Mouse (Mus musculus): Measurements from ENCODE around the gene Unc93a2. TPM values are rescaled to one million over a fixed set of nuclear protein-coding genes. Genes with fewer than 3 reads are reported as not detected.
"Not testable (repeated sequence)": the region's sequence is repeated elsewhere in the genome, so short reads cannot be mapped to it uniquely, and the experiment has no call there.

The Unc93a2 gene
- polyA plus RNA-seq, 1 experiment from 2014 or later, result 0.13 TPM

- H3K9me3 ChIP-seq (ENCODE audit: control insufficient read depth, low read length); ATAC-seq; H3K4me3 ChIP-seq (ENCODE audit: low read length); H3K36me3 ChIP-seq (ENCODE audit: control insufficient read depth, insufficient read depth, low read length); H3K9ac ChIP-seq (ENCODE audit: low read depth, low read length); H3K4me2 ChIP-seq (ENCODE audit: low read depth, low read length); H3K4me1 ChIP-seq (ENCODE audit: control insufficient read depth, insufficient read depth, low read length); H3K27ac ChIP-seq (ENCODE audit: low read length); H3K27me3 ChIP-seq (replicated peaks; ENCODE audit: control insufficient read depth, insufficient read depth, low read length): not testable (repeated sequence)
- no CpG with 5 or more reads among the region's 2 CpGs for WGBS
Observed at GRCm38 (mm10) chr17:7396288-7396687, 11.0 kb upstream of the Unc93a2 start.

GRCm38 (mm10) chr17:7395671-7396070, 10.4 kb upstream of the Unc93a2 start:
- H3K27ac ChIP-seq (ENCODE audit: low read length); H3K36me3 ChIP-seq (ENCODE audit: control insufficient read depth, insufficient read depth, low read length); H3K4me2 ChIP-seq (ENCODE audit: low read depth, low read length); H3K9me3 ChIP-seq (ENCODE audit: control insufficient read depth, low read length); ATAC-seq; H3K4me1 ChIP-seq (ENCODE audit: control insufficient read depth, insufficient read depth, low read length); H3K27me3 ChIP-seq (replicated peaks; ENCODE audit: control insufficient read depth, insufficient read depth, low read length); H3K9ac ChIP-seq (ENCODE audit: low read depth, low read length); H3K4me3 ChIP-seq (ENCODE audit: low read length): not testable (repeated sequence)
- WGBS, result 85% methylated on average over 6 of the region's 8 CpGs

- not testable (repeated sequence) for ATAC-seq; H3K27ac ChIP-seq (ENCODE audit: low read length); H3K9ac ChIP-seq (ENCODE audit: low read depth, low read length); H3K9me3 ChIP-seq (ENCODE audit: control insufficient read depth, low read length); H3K27me3 ChIP-seq (replicated peaks; ENCODE audit: control insufficient read depth, insufficient read depth, low read length); H3K4me1 ChIP-seq (ENCODE audit: control insufficient read depth, insufficient read depth, low read length); H3K4me2 ChIP-seq (ENCODE audit: low read depth, low read length); H3K36me3 ChIP-seq (ENCODE audit: control insufficient read depth, insufficient read depth, low read length); H3K4me3 ChIP-seq (ENCODE audit: low read length)
- WGBS, result 84% methylated on average over 7 of the region's 7 CpGs
Observed at GRCm38 (mm10) chr17:7395116-7395515, 9.9 kb upstream of the Unc93a2 start.

GRCm38 (mm10) chr17:7389898-7390297, 4.6 kb upstream of the Unc93a2 start:
- H3K27ac ChIP-seq (ENCODE audit: low read length); H3K4me2 ChIP-seq (ENCODE audit: low read depth, low read length); H3K4me1 ChIP-seq (ENCODE audit: control insufficient read depth, insufficient read depth, low read length); H3K4me3 ChIP-seq (ENCODE audit: low read length); ATAC-seq; H3K9ac ChIP-seq (ENCODE audit: low read depth, low read length); H3K36me3 ChIP-seq (ENCODE audit: control insufficient read depth, insufficient read depth, low read length); H3K27me3 ChIP-seq (replicated peaks; ENCODE audit: control insufficient read depth, insufficient read depth, low read length); H3K9me3 ChIP-seq (ENCODE audit: control insufficient read depth, low read length): not testable (repeated sequence)
- 67% methylated on average over 7 of the region's 7 CpGs for WGBS

- not testable (repeated sequence) for H3K9me3 ChIP-seq (ENCODE audit: control insufficient read depth, low read length); H3K27me3 ChIP-seq (replicated peaks; ENCODE audit: control insufficient read depth, insufficient read depth, low read length); H3K4me3 ChIP-seq (ENCODE audit: low read length); H3K9ac ChIP-seq (ENCODE audit: low read depth, low read length); H3K27ac ChIP-seq (ENCODE audit: low read length); H3K4me1 ChIP-seq (ENCODE audit: control insufficient read depth, insufficient read depth, low read length); H3K36me3 ChIP-seq (ENCODE audit: control insufficient read depth, insufficient read depth, low read length); H3K4me2 ChIP-seq (ENCODE audit: low read depth, low read length); ATAC-seq
- WGBS, result 71% methylated on average over 6 of the region's 8 CpGs
Observed at GRCm38 (mm10) chr17:7388958-7389356, 3.7 kb upstream of the Unc93a2 start.

- not testable (repeated sequence) for H3K4me1 ChIP-seq (ENCODE audit: control insufficient read depth, insufficient read depth, low read length); H3K27me3 ChIP-seq (replicated peaks; ENCODE audit: control insufficient read depth, insufficient read depth, low read length); H3K27ac ChIP-seq (ENCODE audit: low read length); H3K4me3 ChIP-seq (ENCODE audit: low read length); ATAC-seq; H3K9me3 ChIP-seq (ENCODE audit: control insufficient read depth, low read length); H3K9ac ChIP-seq (ENCODE audit: low read depth, low read length); H3K4me2 ChIP-seq (ENCODE audit: low read depth, low read length); H3K36me3 ChIP-seq (ENCODE audit: control insufficient read depth, insufficient read depth, low read length)
- no CpG with 5 or more reads among the region's 2 CpGs for WGBS
Observed at GRCm38 (mm10) chr17:7388341-7388957, 3.2 kb upstream of the Unc93a2 start.

GRCm38 (mm10) chr17:7386016-7386415, 752 bp upstream of the Unc93a2 start:
- not testable (repeated sequence) for H3K9ac ChIP-seq (ENCODE audit: low read depth, low read length); ATAC-seq
- 65% methylated on average over 8 of the region's 8 CpGs for WGBS

GRCm38 (mm10) chr17:7383167-7384143, 1.8 kb downstream of the Unc93a2 start:
- not testable (repeated sequence) for H3K27me3 ChIP-seq (replicated peaks; ENCODE audit: control insufficient read depth, insufficient read depth, low read length); H3K27ac ChIP-seq (ENCODE audit: low read length); H3K9me3 ChIP-seq (ENCODE audit: control insufficient read depth, low read length); H3K36me3 ChIP-seq (ENCODE audit: control insufficient read depth, insufficient read depth, low read length); H3K4me3 ChIP-seq (ENCODE audit: low read length); H3K4me2 ChIP-seq (ENCODE audit: low read depth, low read length); H3K4me1 ChIP-seq (ENCODE audit: control insufficient read depth, insufficient read depth, low read length); H3K9ac ChIP-seq (ENCODE audit: low read depth, low read length)
- ATAC-seq, result peak; percentile 83
- WGBS, result 58% methylated on average over 10 of the region's 13 CpGs

More at GRCm38 (mm10) chr17:7386016-7386415, 752 bp upstream of the Unc93a2 start:
- H3K4me1 ChIP-seq (ENCODE audit: control insufficient read depth, insufficient read depth, low read length); H3K27me3 ChIP-seq (replicated peaks; ENCODE audit: control insufficient read depth, insufficient read depth, low read length); H3K4me3 ChIP-seq (ENCODE audit: low read length); H3K27ac ChIP-seq (ENCODE audit: low read length); H3K36me3 ChIP-seq (ENCODE audit: control insufficient read depth, insufficient read depth, low read length); H3K4me2 ChIP-seq (ENCODE audit: low read depth, low read length); H3K9me3 ChIP-seq (ENCODE audit: control insufficient read depth, low read length): not testable (repeated sequence)

GRCm38 (mm10) chr17:7382711-7383110, 2.6 kb downstream of the Unc93a2 start:
- ATAC-seq; H3K4me2 ChIP-seq (ENCODE audit: low read depth, low read length); H3K9ac ChIP-seq (ENCODE audit: low read depth, low read length); H3K9me3 ChIP-seq (ENCODE audit: control insufficient read depth, low read length); H3K36me3 ChIP-seq (ENCODE audit: control insufficient read depth, insufficient read depth, low read length); H3K4me3 ChIP-seq (ENCODE audit: low read length); H3K27me3 ChIP-seq (replicated peaks; ENCODE audit: control insufficient read depth, insufficient read depth, low read length); H3K4me1 ChIP-seq (ENCODE audit: control insufficient read depth, insufficient read depth, low read length); H3K27ac ChIP-seq (ENCODE audit: low read length): not testable (repeated sequence)
- WGBS, result 81% methylated on average over 1 of the region's 3 CpGs
